Mouse (Mus musculus) hindbrain, embryonic 14.5 days (tissue): ENCODE measurements around the gene Ush2a. TPM values are rescaled to one million over a fixed set of nuclear protein-coding genes. Genes with fewer than 3 reads are reported as not detected.

Experiments used
- ATAC-seq: fragments of 200-750 bp; cut with Nextera tagmentation; 2 replicates; pipeline ENCODE4 v1.8.0; 2017; ENCODE audit warnings: moderate number of reproducible peaks, mild to moderate bottlenecking, moderate TSS enrichment, moderate library complexity; ENCODE audit not compliant: low FRiP score
- DNase-seq: peaks from one replicate; pipeline ENCODE4 v3.0.0-alpha.2; 2015; ENCODE audit warnings: low spot score
- H3K27ac ChIP-seq: fragments of 300-500 bp; sonication (generic); 2 replicates; pipeline ENCODE4 v1.5.1; 2014; ENCODE audit warnings: mild to moderate bottlenecking, moderate library complexity
- H3K27me3 ChIP-seq: fragments of 300-500 bp; sonication (generic); 2 replicates; pipeline ENCODE4 v1.6.1; 2014; ENCODE audit warnings: mild to moderate bottlenecking, low read length, mixed read lengths; ENCODE audit not compliant: control insufficient read depth, insufficient read depth
- H3K36me3 ChIP-seq: fragments of 300-500 bp; sonication (generic); replicated peaks from 2 replicates; pipeline ENCODE4 v1.6.1; 2014; ENCODE audit not compliant: control insufficient read depth, insufficient read depth
- H3K4me1 ChIP-seq: fragments of 300-500 bp; sonication (generic); replicated peaks from 2 replicates; pipeline ENCODE4 v1.6.1; 2014; ENCODE audit warnings: antibody characterized with exemption, low read length, mixed read lengths; ENCODE audit not compliant: control insufficient read depth, insufficient read depth
- H3K4me2 ChIP-seq: fragments of 300-500 bp; sonication (generic); replicated peaks from 2 replicates; pipeline ENCODE4 v1.6.1; 2014; ENCODE audit warnings: mild to moderate bottlenecking, moderate library complexity
- H3K4me3 ChIP-seq: fragments of 300-500 bp; sonication (generic); replicated peaks from 2 replicates; pipeline ENCODE4 v1.5.1; 2014; ENCODE audit warnings: mild to moderate bottlenecking, low read length
- H3K9ac ChIP-seq: fragments of 300-500 bp; sonication (generic); 2 replicates; pipeline ENCODE4 v1.6.1; 2014
- H3K9me3 ChIP-seq: fragments of 300-500 bp; sonication (generic); 2 replicates; pipeline ENCODE4 v1.6.1; 2016; ENCODE audit warnings: low read length; ENCODE audit not compliant: control insufficient read depth
- whole genome bisulfite sequencing: fragments of 180-500 bp; shearing (Covaris S2); extraction: QIAGEN DNeasy Blood & Tissue Kit; methylation state at CpG from one replicate; pipeline ENCODE4 v1.1.7; 2014; 5-methylcytosine and 5-hydroxymethylcytosine counted together
- polyA plus RNA-seq: library from polyadenylated mRNA; unstranded; fragments of >200 nt; fragmentation: Nextera tagmentation; extraction: Ambion mirVana; gene quantifications from 2 replicates; pipeline ENCODE4 v1.2.1, GENCODE M21; 2014

Gene Ush2a
- polyA plus RNA-seq, 1 experiment from 2014 or later: 0.36 TPM

DNA sequence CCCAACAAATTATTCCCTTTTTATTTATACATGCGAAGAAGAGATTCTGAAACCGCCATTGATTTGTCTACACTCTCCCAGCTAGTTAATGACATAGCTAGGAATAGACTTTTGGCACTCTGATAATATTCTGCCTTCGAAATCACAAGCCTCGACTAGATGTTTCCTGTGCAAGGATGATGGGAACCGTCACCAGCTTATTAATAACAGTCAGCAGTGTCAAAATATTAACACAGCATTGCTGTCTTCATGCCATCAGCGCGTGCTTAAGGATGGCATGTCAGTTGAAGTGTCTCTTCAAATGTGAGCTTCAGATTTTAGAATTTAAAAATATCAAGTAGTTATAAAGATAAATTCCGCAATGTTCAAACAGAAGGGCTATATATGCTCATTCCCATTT, 337.3 kb downstream of the Ush2a start:
- H3K4me2 ChIP-seq: no peak overlapping the region
- WGBS: 92% methylated on average over 8 of the region's 8 CpGs
- no peak for DNase-seq
- H3K36me3 ChIP-seq: no peaks in the 10 kb centered on the region
- no peak for ATAC-seq
- no peaks in the 10 kb centered on the region for H3K27me3 ChIP-seq
- H3K4me3 ChIP-seq: no peak overlapping the region
- no peaks in the 10 kb centered on the region for H3K9me3 ChIP-seq
- H3K9ac ChIP-seq: no peak overlapping the region
- no peaks in the 10 kb centered on the region for H3K4me1 ChIP-seq
- H3K27ac ChIP-seq: no peak overlapping the region

- Histone ChIP-seq H3K27me3 (no peaks in the 10 kb centered on the region), H3K4me2 (no peak overlapping the region), H3K9me3 (no peaks in the 10 kb centered on the region), H3K4me3 (no peak overlapping the region), H3K4me1 (no peaks in the 10 kb centered on the region), H3K27ac (no peak overlapping the region), H3K9ac (no peak overlapping the region), H3K36me3 (no peaks in the 10 kb centered on the region)
- DNase-seq (no peak), ATAC-seq (no peak)
Measured at GRCm38 (mm10) chr1:188606450-188606849, 344.6 kb downstream of the Ush2a start.

GRCm38 (mm10) chr1:188616547-188616946, 354.7 kb downstream of the Ush2a start:
- Histone ChIP-seq H3K27ac (no peak overlapping the region), H3K9ac (no peak overlapping the region), H3K36me3 (no peaks in the 10 kb centered on the region), H3K27me3 (no peaks in the 10 kb centered on the region), H3K4me1 (no peaks in the 10 kb centered on the region), H3K9me3 (no peaks in the 10 kb centered on the region), H3K4me3 (no peak overlapping the region), H3K4me2 (no peak overlapping the region)
- ATAC-seq (no peak), DNase-seq (no peak)
- WGBS: 81% methylated on average over 5 of the region's 5 CpGs

DNA sequence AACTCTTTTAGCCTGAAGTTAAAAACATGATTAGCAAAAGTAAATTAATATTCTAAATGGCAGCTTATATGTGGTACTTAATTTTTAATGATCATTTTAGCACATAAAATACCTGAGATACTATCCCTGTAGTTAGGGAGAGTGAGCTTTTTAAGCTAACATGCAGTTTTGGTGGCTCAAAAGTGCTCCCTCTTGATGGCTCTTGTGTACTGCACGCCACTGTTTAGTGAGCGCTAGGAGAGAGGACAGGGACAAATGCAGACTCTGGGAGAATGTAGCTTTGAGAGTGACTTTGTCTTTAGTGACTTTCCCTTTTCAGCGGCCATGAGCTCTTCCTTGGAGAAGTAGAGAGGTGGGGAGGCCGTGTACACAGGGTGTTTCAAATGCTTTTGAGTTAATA, 371.9 kb downstream of the Ush2a start:
- WGBS: 46% methylated on average over 4 of the region's 4 CpGs
- ATAC-seq: no peak
- H3K36me3 ChIP-seq: no peaks in the 10 kb centered on the region

GRCm38 (mm10) chr1:188639666-188640065, 377.8 kb downstream of the Ush2a start:
- Histone ChIP-seq H3K9ac (no peak overlapping the region), H3K36me3 (no peaks in the 10 kb centered on the region), H3K27ac (no peak overlapping the region), H3K4me1 (no peaks in the 10 kb centered on the region), H3K9me3 (no peaks in the 10 kb centered on the region), H3K4me2 (no peak overlapping the region), H3K27me3 (no peaks in the 10 kb centered on the region), H3K4me3 (no peak overlapping the region)
- DNase-seq (no peak), ATAC-seq (no peak)

More for the DNA sequence above, 371.9 kb downstream of the Ush2a start:
- Histone ChIP-seq H3K9ac (no peak overlapping the region), H3K4me2 (no peak overlapping the region), H3K4me3 (no peak overlapping the region), H3K27ac (no peak overlapping the region), H3K4me1 (no peaks in the 10 kb centered on the region), H3K27me3 (no peaks in the 10 kb centered on the region), H3K9me3 (no peaks in the 10 kb centered on the region)
- peak; percentile 75 for DNase-seq

- no peaks in the 10 kb centered on the region for H3K4me1 ChIP-seq
- DNase-seq (no peak), ATAC-seq (no peak)
- 88% methylated on average over 3 of the region's 3 CpGs for WGBS
- H3K9ac ChIP-seq: no peak overlapping the region
- no peak overlapping the region for H3K4me3 ChIP-seq
- H3K27me3 ChIP-seq: no peaks in the 10 kb centered on the region
- no peaks in the 10 kb centered on the region for H3K9me3 ChIP-seq
- H3K27ac ChIP-seq: no peak overlapping the region
- H3K36me3 ChIP-seq: no peaks in the 10 kb centered on the region
- H3K4me2 ChIP-seq: no peak overlapping the region
Measured at GRCm38 (mm10) chr1:188643156-188643555, 381.3 kb downstream of the Ush2a start.

DNA sequence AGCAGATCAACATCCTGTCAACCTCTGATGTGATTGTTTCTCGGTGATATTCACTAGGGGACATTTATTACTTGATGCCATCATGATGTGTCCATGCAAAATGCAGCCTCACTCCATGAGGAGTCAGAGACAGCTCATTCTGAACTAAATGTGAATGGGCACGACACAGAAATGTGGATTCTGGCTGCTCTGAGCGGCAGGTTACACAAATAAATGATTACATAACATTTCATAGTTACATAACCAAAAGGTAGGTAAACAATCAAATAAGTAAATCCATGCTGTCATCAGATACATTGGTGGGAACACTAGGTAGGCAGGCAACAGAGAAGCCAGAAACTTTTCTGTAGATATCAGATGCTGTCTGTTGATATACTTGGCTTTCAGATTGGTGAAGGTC, 391.2 kb downstream of the Ush2a start:
- ATAC-seq (no peak), DNase-seq (no peak)
- Histone ChIP-seq H3K27me3 (no peaks in the 10 kb centered on the region; the same call in 1 of the 2 replicates), H3K4me1 (no peaks in the 10 kb centered on the region), H3K9me3 (no peaks in the 10 kb centered on the region), H3K4me2 (no peak overlapping the region), H3K36me3 (no peaks in the 10 kb centered on the region), H3K9ac (no peak overlapping the region), H3K4me3 (no peak overlapping the region), H3K27ac (no peak overlapping the region)
- 84% methylated on average over 3 of the region's 3 CpGs for WGBS

DNA sequence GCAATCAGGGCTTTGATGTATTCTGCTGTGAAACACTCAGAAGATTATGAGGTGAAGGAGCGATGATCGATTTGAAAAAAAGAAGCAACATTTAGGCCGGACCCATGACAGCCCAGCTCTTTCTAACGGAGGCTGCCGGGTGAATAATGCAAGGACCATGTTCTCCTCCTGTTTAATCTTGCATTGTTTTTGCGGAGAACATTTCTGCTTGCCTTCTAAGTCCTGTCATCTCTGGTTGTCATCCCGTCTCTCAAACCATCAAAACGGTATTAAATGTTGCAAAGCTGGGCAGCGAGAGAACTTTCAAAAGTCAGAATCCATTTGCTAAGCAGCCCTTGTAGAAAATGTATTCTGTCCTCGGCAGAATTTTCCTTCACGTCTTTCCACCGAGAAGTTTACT, 394.3 kb downstream of the Ush2a start:
- 53% methylated on average over 12 of the region's 12 CpGs for WGBS
- DNase-seq (no peak), ATAC-seq (no peak)
- H3K4me1 ChIP-seq: peaks cover 13% of the 10 kb centered on the region
- H3K36me3 ChIP-seq: no peaks in the 10 kb centered on the region
- no peaks in the 10 kb centered on the region for H3K9me3 ChIP-seq
- H3K4me3 ChIP-seq: no peak overlapping the region
- H3K27ac ChIP-seq: no peak overlapping the region
- no peaks in the 10 kb centered on the region; the same call in 1 of the 2 replicates for H3K27me3 ChIP-seq
- no peak overlapping the region for H3K9ac ChIP-seq
- 0 out of 2 replicates have a peak overlapping the region, but pooled peaks have one; percentile 1 for H3K4me2 ChIP-seq

DNA sequence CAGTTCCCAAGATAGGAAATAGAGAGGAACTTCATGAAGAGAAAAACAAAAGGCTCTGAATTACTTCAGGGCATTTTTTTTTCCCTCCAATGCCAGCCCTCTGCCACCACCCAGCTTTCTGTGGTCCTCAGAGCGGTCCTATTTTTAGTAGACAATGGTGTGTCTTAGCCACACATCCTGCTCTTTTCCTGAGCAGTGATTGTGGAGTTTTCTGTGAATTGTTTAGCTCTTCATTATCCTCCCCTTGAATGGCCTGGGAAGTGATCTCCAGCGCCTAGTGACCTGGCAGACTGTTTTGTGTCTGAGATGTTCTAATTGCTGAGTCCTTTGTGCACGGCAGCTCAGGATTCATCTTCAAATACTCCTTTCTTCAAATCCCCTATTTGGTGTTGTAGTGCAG, 397.3 kb downstream of the Ush2a start:
- H3K4me1 ChIP-seq: peaks cover 15% of the 10 kb centered on the region

GRCm38 (mm10) chr1:188660339-188660738, 398.5 kb downstream of the Ush2a start:
- Histone ChIP-seq H3K9me3 (no peaks in the 10 kb centered on the region), H3K27me3 (no peaks in the 10 kb centered on the region; the same call in 1 of the 2 replicates), H3K4me1 (peaks cover 15% of the 10 kb centered on the region), H3K4me2 (peak overlapping the region; percentile 41), H3K36me3 (no peaks in the 10 kb centered on the region), H3K9ac (no peak overlapping the region), H3K4me3 (no peak overlapping the region), H3K27ac (0 out of 2 replicates have a peak overlapping the region, but pooled peaks have one; percentile 4)
- WGBS: 1% methylated on average over 3 of the region's 3 CpGs
- ATAC-seq (peak; percentile 51; the same call in 1 of the 2 replicates), DNase-seq (no peak)

More for the DNA sequence above, 397.3 kb downstream of the Ush2a start:
- H3K9ac ChIP-seq: no peak overlapping the region
- no peaks in the 10 kb centered on the region for H3K9me3 ChIP-seq
- DNase-seq (no peak), ATAC-seq (no peak)
- no peak overlapping the region for H3K4me2 ChIP-seq
- no peak overlapping the region for H3K4me3 ChIP-seq
- WGBS: 24% methylated on average over 3 of the region's 3 CpGs
- H3K36me3 ChIP-seq: no peaks in the 10 kb centered on the region
- H3K27ac ChIP-seq: no peak overlapping the region
- no peaks in the 10 kb centered on the region; the same call in 1 of the 2 replicates for H3K27me3 ChIP-seq
